Mouse (Mus musculus) embryonic fibroblast, embryonic 13.5 days (primary cell): ENCODE results near the gene Slc7a14. TPM values are rescaled to one million over a fixed set of nuclear protein-coding genes. Genes with fewer than 3 reads are reported as not detected.

Source experiments
- H3K27ac ChIP-seq: 2 replicates; pipeline ENCODE4 v1.5.1; 2012; ENCODE audit warnings: low read length, control low read depth, inconsistent platforms; ENCODE audit not compliant: insufficient read depth
- H3K4me1 ChIP-seq: 2 replicates; pipeline ENCODE4 v1.6.1; 2011; ENCODE audit warnings: low read length; ENCODE audit not compliant: control insufficient read depth, insufficient read depth
- H3K4me3 ChIP-seq: 2 replicates; pipeline ENCODE4 v1.5.1; 2011; ENCODE audit warnings: mild to moderate bottlenecking, control low read depth, low read length; ENCODE audit not compliant: insufficient read depth
- CTCF ChIP-seq: IDR thresholded peaks from 2 replicates; pipeline ENCODE4 v1.5.1; 2011; ENCODE audit warnings: mild to moderate bottlenecking, control low read depth, low read length, moderate library complexity, borderline replicate concordance; ENCODE audit not compliant: insufficient read depth
- POLR2A ChIP-seq: IDR thresholded peaks from 2 replicates; pipeline ENCODE4 v1.6.1; 2011; ENCODE audit warnings: low read depth, mild to moderate bottlenecking, control low read depth, low read length, moderate library complexity
- polyA plus RNA-seq: library from polyadenylated mRNA; stranded (reverse); fragments of >200 nt; gene quantifications from 2 replicates; pipeline ENCODE4 v1.2.4, GENCODE M21; 2011; ENCODE audit warnings: low read depth; ENCODE audit not compliant: missing spikeins, insufficient read length

Slc7a14 gene
- polyA plus RNA-seq, 1 experiment: not detected

DNA sequence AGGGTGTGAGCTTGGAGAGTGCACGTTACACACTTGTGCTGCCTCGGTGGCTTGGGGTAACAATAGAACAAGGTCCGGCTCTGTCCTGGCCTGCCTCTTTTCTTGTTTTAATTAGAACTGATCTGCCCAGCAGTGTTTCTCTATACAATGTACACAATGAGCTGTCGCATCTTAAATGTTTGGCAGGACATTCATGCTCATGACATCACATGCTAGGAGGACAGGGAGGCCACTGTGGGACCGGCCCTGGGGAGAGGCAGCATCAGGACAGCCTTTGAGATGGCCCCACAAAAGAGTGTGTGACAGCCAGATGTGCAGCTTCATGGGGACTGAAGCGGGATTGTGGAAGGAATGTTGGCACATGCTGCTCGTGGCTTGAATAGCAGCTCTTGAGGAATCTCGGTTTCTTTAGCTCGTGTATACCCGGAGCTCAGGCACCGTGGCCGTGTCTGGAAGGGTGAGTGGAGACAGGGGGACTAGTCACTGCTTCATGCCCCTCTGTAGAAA lies 143.8 kb downstream of the Slc7a14 start:
- H3K4me3 ChIP-seq: no peak overlapping the region
- no peaks in the 10 kb centered on the region for H3K4me1 ChIP-seq
- no peak overlapping the region for H3K27ac ChIP-seq
- no peak for TF ChIP-seq POLR2A
- no peak for TF ChIP-seq CTCF

DNA sequence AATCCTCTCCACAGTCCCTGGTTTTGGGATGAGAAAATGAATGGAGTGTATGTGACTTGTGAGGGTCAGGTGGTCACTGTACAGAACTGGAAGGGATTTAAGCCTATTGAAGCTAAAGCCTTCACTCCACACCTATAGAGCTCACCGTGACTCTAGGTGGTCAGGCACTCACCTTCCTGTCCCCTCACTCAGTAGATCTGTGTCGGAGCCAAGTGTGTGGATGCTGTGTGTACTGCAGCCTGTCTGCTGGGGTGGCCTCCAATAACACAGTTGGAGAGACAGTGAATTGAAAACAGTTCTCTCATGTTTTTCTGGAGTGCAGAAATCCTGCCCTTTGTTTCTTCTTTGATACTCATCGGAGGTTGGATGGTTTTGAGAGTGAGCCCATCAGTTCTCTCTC lies 144.4 kb downstream of the Slc7a14 start:
- H3K27ac ChIP-seq: no peak overlapping the region
- TF ChIP-seq CTCF (no peak), POLR2A (no peak)
- H3K4me3 ChIP-seq: no peak overlapping the region
- H3K4me1 ChIP-seq: no peaks in the 10 kb centered on the region

DNA sequence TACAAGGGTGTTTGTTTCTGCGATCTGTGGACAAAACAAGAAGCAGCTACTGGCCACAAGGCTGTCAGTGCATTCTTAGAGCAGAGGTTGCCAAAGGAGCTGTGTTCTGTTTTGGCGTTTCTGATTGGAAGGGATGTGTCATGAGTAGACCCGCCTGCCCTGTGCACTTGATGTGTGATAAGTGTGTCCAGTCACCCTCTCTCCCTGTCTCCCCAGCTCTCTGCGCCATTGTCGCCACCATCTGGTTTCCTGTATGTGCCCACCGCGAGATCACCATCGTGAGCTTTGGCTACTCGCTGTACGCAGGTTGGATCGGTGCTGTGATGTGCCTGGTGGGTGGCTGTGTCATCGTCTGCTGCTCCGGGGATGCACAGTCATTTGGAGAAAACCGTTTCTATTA lies 147.3 kb downstream of the Slc7a14 start:
- Histone ChIP-seq H3K4me3 (no peak overlapping the region), H3K4me1 (peaks cover 3% of the 10 kb centered on the region; the same call in 1 of the 2 replicates), H3K27ac (no peak overlapping the region)
- TF ChIP-seq POLR2A (no peak), CTCF (no peak)

DNA sequence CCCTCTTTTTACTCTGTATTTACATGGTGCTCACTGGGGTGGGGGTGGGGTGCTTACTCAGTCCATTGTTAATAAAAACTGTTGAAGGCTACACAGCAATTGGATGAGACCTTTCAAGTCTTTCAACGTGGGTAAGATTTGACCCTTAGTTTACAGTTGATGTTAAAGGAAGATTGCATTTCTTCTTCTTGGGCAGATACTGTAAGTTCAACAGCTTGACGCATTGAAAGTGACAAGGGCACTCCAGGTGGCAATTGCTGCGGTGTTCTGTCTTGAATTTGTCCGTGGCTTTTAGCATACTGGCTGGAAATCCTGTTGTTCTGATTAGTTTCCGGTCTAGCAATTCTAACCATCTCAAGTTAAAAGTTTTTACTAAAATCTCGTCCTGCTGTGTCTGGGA lies 148.8 kb downstream of the Slc7a14 start:
- Histone ChIP-seq H3K4me3 (no peak overlapping the region), H3K27ac (no peak overlapping the region), H3K4me1 (peaks cover 3% of the 10 kb centered on the region; the same call in 1 of the 2 replicates)
- no peak for TF ChIP-seq POLR2A
- TF ChIP-seq CTCF: no peak

DNA sequence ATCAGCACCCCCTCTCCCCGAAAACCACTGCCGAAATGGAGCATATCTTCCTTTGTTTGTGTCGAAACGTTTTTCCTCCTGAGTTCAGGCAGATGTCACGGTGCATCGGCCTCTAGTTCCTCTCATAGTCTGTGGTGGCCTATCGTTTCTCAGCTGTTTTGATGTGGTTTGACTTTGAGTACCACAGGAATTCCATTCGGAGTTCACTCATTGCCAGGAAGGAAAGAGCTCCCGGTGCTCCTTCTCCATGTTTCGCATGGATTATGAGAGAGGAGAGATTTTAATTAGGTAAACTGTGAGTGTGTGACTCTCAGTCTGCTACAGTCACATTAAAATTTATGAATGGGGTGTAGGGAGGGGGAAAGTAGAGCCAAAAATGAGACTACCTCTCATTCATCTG lies 150.1 kb downstream of the Slc7a14 start:
- Histone ChIP-seq H3K27ac (no peak overlapping the region), H3K4me1 (peaks cover 3% of the 10 kb centered on the region; the same call in 1 of the 2 replicates), H3K4me3 (no peak overlapping the region)
- no peak for TF ChIP-seq CTCF
- TF ChIP-seq POLR2A: no peak

DNA sequence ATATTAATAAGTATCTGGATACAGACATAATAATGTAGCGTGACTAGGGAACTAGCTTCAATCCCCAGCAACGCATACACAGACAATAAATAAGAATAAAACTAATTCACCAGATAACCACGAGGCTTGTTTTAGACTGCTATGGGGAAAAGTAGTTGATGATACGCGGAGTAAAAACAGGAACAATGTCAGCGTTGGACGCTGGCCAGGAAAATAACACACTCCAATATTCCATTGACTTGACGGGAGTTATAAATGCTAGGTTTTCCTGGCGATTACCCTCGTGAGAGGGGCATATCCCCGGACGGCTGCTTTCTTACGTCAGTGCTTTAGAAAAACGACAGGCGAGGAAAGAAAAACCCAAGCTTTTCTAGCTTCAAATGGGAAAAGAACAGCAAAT lies 152.4 kb downstream of the Slc7a14 start:
- Histone ChIP-seq H3K4me1 (peaks cover 3% of the 10 kb centered on the region; the same call in 1 of the 2 replicates), H3K4me3 (no peak overlapping the region), H3K27ac (no peak overlapping the region)
- TF ChIP-seq POLR2A: no peak
- TF ChIP-seq CTCF: no peak

DNA sequence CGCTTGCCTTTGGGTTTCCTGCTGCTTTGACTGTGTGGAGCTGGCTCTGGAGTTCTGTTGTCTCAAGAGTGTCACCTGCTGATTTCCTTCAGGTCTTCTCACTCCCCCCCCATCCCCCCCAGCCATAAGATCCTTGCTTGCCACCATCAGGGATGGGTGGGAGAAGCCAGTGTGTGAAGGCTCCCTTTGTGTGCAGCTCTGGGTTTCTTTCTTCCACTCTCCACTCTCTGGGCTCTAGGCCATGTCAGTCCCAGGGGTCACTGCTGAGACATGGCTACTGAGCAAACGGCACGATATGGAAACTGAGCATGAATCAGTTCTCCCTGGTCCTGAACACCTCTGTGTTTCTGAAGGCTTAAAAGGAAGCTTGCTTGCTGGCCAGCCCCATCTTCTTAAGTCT lies 154.1 kb downstream of the Slc7a14 start:
- Histone ChIP-seq H3K27ac (no peak overlapping the region), H3K4me3 (no peak overlapping the region), H3K4me1 (peaks cover 5% of the 10 kb centered on the region; the same call in 1 of the 2 replicates)

More for the DNA sequence above, 154.1 kb downstream of the Slc7a14 start:
- TF ChIP-seq CTCF (no peak), POLR2A (no peak)

Other genes starting within 250 kb of the Slc7a14 start
- 50.3 and 62.7 TPM in 2 replicates for gene Skil, start 215.3 kb downstream of the Slc7a14 start, polyA plus RNA-seq
- 1.0 TPM in 1 of 2 replicates, not detected in the other for gene Cldn11, start 160.5 kb downstream of the Slc7a14 start, polyA plus RNA-seq